Mouse (Mus musculus): Measurements from ENCODE around the gene 4930544D05Rik. TPM values are rescaled to one million over a fixed set of nuclear protein-coding genes. Genes with fewer than 3 reads are reported as not detected.

The 4930544D05Rik gene
- polyA plus RNA-seq, 1 experiment: not detected

DNA sequence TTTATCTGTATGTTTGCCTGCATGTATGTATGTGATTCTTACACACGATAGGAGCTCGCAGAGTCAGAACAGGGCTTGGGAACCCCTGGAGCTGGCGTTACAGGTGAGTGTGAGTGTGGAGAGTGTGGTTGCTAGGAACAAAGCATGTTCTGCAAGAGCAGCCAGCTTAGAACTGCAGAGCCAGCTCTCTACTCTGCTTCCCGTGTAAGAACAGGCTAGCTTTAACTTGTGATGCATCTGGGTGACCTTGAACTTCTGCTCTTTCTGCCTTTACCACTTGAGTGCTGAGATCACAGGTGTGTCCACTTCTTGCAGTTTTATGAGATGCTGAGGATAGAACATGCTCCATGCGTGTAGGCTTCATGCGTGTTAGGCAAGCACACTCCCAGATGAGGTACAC is 36.7 kb upstream of the 4930544D05Rik start:
- Histone ChIP-seq H3K27ac (ENCODE audit: insufficient read depth, low read depth, low read length) (no peak overlapping the region), H3K4me1 (ENCODE audit: control insufficient read depth, insufficient read depth, insufficient read length, low read length) (peaks cover 43% of the 10 kb centered on the region), H3K27me3 (ENCODE audit: control insufficient read depth, insufficient read depth, low read length) (no peaks in the 10 kb centered on the region), H3K36me3 (ENCODE audit: control insufficient read depth, insufficient read depth, low read length) (no peaks in the 10 kb centered on the region), H3K4me3 (ENCODE audit: low read depth, low read length) (no peak overlapping the region)
- no peak for TF ChIP-seq POLR2A (IDR thresholded peaks at IDR 0.05; ENCODE audit: low read depth, low read length)
- no peak for TF ChIP-seq CTCF (IDR thresholded peaks at IDR 0.05; ENCODE audit: extremely low read depth, insufficient read length, insufficient replicate concordance, low read depth, low read length)
- 83% methylated on average over 6 of the region's 6 CpGs for WGBS

DNA sequence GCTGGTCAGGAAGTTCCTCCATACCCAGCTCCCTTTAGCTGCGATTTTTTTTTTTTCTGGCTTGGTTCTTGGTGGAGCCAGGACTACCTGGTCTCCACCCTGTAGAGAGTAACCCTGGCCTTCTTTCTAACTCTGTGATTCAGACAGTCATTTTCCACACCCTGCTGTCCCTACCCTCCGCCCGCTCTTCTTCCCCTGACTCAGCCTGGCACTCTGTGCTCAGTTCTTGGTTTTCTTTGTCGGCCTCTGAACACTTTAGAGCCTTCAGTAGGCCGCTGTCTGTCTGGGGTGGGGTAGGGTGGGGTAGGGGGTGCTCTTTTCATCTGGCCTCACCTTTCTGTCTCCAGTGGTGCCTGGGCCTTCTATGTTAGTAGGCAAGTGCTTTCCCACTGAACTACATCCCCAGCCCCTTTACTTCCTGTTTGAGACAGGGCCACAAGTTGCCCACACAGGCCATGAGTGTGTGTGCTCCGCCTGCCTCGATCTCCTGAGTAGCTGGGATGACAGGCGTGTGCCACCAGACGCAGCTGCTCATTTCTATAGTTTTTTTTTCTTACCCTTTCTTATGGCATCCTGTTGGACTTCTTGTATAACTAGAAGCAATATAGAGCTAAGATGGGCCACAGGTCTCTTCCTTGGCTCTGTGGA is 35.8 kb upstream of the 4930544D05Rik start:
- H3K4me1 ChIP-seq (ENCODE audit: control insufficient read depth, insufficient read depth, insufficient read length, low read length): peaks cover 43% of the 10 kb centered on the region
- H3K36me3 ChIP-seq (ENCODE audit: control insufficient read depth, insufficient read depth, low read length): no peaks in the 10 kb centered on the region
- TF ChIP-seq POLR2A (IDR thresholded peaks at IDR 0.05; ENCODE audit: low read depth, low read length) (no peak), CTCF (IDR thresholded peaks at IDR 0.05; ENCODE audit: extremely low read depth, insufficient read length, insufficient replicate concordance, low read depth, low read length) (no peak)
- peak overlapping the region; percentile 37 for H3K27ac ChIP-seq (ENCODE audit: insufficient read depth, low read depth, low read length)
- H3K4me3 ChIP-seq (ENCODE audit: low read depth, low read length): no peak overlapping the region
- H3K27me3 ChIP-seq (ENCODE audit: control insufficient read depth, insufficient read depth, low read length): no peaks in the 10 kb centered on the region
- 54% methylated on average over 9 of the region's 9 CpGs for WGBS

DNA sequence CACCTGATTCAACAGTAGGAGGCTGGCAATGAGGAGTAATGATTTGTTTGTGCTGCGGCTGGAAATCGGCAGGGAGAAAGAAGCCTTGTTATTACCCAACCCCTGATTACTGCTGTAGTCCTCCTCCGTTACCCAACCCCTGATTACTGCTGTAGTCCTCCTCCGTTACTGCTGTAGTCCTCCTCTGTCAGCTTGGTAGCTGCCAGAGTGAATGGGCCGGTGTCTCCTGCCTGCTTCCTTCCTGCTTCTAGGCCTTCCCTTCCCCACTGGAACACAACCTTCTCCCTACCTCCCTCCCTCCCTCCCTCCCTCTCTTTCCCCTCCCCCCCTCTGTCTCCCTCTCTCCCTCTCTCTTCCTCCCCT is 35.3 kb upstream of the 4930544D05Rik start:
- H3K27ac ChIP-seq (ENCODE audit: insufficient read depth, low read depth, low read length): peak overlapping the region; percentile 37; the same call in 1 of the 2 replicates
- H3K4me1 ChIP-seq (ENCODE audit: control insufficient read depth, insufficient read depth, insufficient read length, low read length): peaks cover 46% of the 10 kb centered on the region
- WGBS: 35% methylated on average over 5 of the region's 5 CpGs
- TF ChIP-seq POLR2A (IDR thresholded peaks at IDR 0.05; ENCODE audit: low read depth, low read length) (no peak), CTCF (IDR thresholded peaks at IDR 0.05; ENCODE audit: extremely low read depth, insufficient read length, insufficient replicate concordance, low read depth, low read length) (no peak)
- no peaks in the 10 kb centered on the region for H3K27me3 ChIP-seq (ENCODE audit: control insufficient read depth, insufficient read depth, low read length)
- H3K36me3 ChIP-seq (ENCODE audit: control insufficient read depth, insufficient read depth, low read length): no peaks in the 10 kb centered on the region
- no peak overlapping the region for H3K4me3 ChIP-seq (ENCODE audit: low read depth, low read length)

DNA sequence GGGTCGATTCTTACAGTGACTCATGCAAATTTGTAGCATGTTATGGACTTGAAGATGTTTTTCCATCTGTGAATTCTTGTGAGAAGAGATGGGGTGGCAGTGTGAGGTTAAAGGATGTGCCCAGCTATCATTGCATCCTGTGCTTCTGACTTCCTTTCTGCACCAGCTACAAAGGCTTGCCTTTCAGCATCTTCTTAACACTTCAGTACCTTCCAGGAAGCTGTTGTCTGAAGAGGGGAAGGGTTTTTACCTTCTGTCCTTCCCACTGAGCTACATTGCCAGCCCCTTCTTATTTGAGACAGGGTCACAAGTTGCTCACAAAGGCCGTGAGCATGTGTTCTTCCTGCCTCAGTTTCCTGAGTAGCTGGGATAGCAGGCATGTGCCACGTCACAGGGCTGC is 34.7 kb upstream of the 4930544D05Rik start:
- Histone ChIP-seq H3K27me3 (ENCODE audit: control insufficient read depth, insufficient read depth, low read length) (no peaks in the 10 kb centered on the region), H3K4me1 (ENCODE audit: control insufficient read depth, insufficient read depth, insufficient read length, low read length) (peaks cover 50% of the 10 kb centered on the region), H3K4me3 (ENCODE audit: low read depth, low read length) (no peak overlapping the region), H3K36me3 (ENCODE audit: control insufficient read depth, insufficient read depth, low read length) (no peaks in the 10 kb centered on the region), H3K27ac (ENCODE audit: insufficient read depth, low read depth, low read length) (no peak overlapping the region)
- TF ChIP-seq POLR2A (IDR thresholded peaks at IDR 0.05; ENCODE audit: low read depth, low read length): no peak
- no peak for TF ChIP-seq CTCF (IDR thresholded peaks at IDR 0.05; ENCODE audit: extremely low read depth, insufficient read length, insufficient replicate concordance, low read depth, low read length)
- 76% methylated on average over 3 of the region's 3 CpGs for WGBS

DNA sequence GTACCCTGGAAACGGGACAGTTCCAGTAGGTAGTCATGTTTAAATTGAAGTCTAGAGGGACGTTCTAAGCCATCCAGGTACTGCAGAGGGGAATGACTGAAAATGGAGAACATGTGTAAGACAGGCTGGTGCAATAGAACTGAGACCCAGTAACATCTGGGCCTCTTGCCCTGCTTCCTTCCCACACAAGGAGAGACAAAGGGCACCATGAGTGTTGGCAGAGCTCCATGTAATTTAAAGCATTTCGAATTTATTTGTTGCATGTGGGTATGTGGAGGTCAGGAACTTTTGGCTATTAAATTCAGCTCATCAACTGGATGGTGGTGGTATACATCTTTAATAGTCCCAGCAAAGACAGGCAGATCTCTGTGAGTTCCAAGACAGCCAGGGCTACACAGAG is 33.5 kb upstream of the 4930544D05Rik start:
- Histone ChIP-seq H3K4me1 (ENCODE audit: control insufficient read depth, insufficient read depth, insufficient read length, low read length) (peaks cover 52% of the 10 kb centered on the region), H3K27ac (ENCODE audit: insufficient read depth, low read depth, low read length) (no peak overlapping the region), H3K36me3 (ENCODE audit: control insufficient read depth, insufficient read depth, low read length) (no peaks in the 10 kb centered on the region), H3K27me3 (ENCODE audit: control insufficient read depth, insufficient read depth, low read length) (no peaks in the 10 kb centered on the region), H3K4me3 (ENCODE audit: low read depth, low read length) (no peak overlapping the region)
- WGBS: 33% methylated on average over 3 of the region's 3 CpGs
- no peak for TF ChIP-seq CTCF (IDR thresholded peaks at IDR 0.05; ENCODE audit: extremely low read depth, insufficient read length, insufficient replicate concordance, low read depth, low read length)
- no peak for TF ChIP-seq POLR2A (IDR thresholded peaks at IDR 0.05; ENCODE audit: low read depth, low read length)

DNA sequence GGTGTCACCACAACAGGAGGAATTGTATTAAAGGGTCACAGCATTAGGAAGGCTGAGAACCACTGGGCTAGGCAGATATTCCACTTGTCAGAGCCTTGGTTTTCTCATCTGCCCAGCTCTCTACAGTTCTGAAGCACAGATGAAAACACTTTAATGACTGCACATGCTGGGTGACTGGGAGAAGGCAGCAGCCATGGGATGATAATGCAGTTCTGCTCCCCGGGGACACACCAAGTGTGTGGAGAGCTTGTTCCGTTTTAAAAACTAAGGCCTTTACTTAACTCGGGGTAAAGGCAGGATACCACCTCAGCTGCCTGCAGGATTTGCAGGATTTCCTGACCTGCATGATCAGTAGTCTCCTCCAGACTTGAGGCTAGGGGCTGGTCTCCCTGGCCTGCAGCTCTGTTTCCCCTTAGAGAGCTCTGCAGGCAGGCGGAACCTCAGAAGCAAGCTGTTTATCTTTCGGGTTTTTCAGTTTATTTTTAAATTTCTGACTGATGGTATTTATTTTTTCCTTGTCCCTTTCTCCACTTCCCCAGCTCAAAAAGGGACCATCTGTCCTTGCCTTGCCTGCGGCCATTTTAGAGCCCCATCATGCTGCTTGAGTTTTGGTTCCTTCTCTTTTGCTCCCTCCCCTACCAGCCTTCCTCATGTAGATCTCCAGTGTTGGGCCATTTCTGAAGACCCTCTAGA is 32.5 kb upstream of the 4930544D05Rik start:
- TF ChIP-seq POLR2A (IDR thresholded peaks at IDR 0.05; ENCODE audit: low read depth, low read length): no peak
- TF ChIP-seq CTCF (IDR thresholded peaks at IDR 0.05; ENCODE audit: extremely low read depth, insufficient read length, insufficient replicate concordance, low read depth, low read length): no peak
- Histone ChIP-seq H3K4me1 (ENCODE audit: control insufficient read depth, insufficient read depth, insufficient read length, low read length) (peaks cover 53% of the 10 kb centered on the region), H3K36me3 (ENCODE audit: control insufficient read depth, insufficient read depth, low read length) (no peaks in the 10 kb centered on the region), H3K27me3 (ENCODE audit: control insufficient read depth, insufficient read depth, low read length) (no peaks in the 10 kb centered on the region), H3K4me3 (ENCODE audit: low read depth, low read length) (no peak overlapping the region), H3K27ac (ENCODE audit: insufficient read depth, low read depth, low read length) (peak overlapping the region; percentile 14; the same call in 1 of the 2 replicates)
- 64% methylated on average over 6 of the region's 6 CpGs for WGBS

DNA sequence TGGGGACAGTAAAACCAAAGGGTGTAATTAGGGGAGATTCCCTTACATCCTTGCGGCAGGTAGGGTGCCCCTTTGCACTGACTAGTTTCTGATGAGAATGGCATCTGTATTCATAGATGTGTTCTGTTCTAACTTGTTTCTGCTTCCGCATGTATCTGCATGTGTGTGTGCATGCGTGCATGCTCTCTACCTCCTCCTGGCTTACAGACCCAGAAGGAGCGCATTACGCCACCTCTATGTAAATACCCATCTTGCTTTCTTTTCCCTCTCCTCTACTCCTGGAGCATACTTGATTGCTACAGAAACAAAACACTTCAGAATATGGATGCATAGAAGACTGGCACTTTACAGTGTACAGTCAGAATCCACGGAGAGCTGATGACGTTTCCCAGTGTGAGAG is 31.9 kb upstream of the 4930544D05Rik start:
- no peaks in the 10 kb centered on the region for H3K27me3 ChIP-seq (ENCODE audit: control insufficient read depth, insufficient read depth, low read length)
- 85% methylated on average over 7 of the region's 7 CpGs for WGBS
- H3K4me3 ChIP-seq (ENCODE audit: low read depth, low read length): no peak overlapping the region
- TF ChIP-seq CTCF (IDR thresholded peaks at IDR 0.05; ENCODE audit: extremely low read depth, insufficient read length, insufficient replicate concordance, low read depth, low read length) (no peak), POLR2A (IDR thresholded peaks at IDR 0.05; ENCODE audit: low read depth, low read length) (no peak)
- H3K27ac ChIP-seq (ENCODE audit: insufficient read depth, low read depth, low read length): no peak overlapping the region
- H3K36me3 ChIP-seq (ENCODE audit: control insufficient read depth, insufficient read depth, low read length): no peaks in the 10 kb centered on the region
- peaks cover 54% of the 10 kb centered on the region for H3K4me1 ChIP-seq (ENCODE audit: control insufficient read depth, insufficient read depth, insufficient read length, low read length)
